Mouse (Mus musculus): ENCODE data around the gene Habp2.

DNA sequence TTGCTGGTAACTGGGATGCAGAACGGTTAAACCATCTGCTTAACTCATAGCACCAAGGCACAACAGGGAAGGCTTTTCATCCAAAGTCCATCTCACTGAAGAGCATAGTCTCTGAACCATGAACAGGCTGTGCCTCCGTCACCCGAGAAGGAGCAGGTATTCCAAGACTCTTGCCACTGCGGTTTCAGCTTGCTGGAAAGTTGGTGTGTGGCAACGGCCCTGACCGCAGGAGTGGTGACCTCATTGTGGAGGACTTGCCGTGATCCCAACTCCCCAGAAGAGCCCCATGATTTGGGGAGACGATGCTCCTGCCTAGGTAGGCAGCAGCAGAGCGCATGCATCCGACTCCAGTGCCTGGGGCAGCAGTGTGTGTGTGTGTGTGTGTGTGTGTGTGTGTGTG lies 66.8 kb downstream of the Habp2 start:
- TF ChIP-seq CTCF (IDR thresholded peaks at IDR 0.05; ENCODE audit: low read depth) = no peak
- no peak for TF ChIP-seq EP300 (IDR thresholded peaks at IDR 0.05; ENCODE audit: low read depth)
